Mouse (Mus musculus): ENCODE data around the gene Rpa1. TPM values are rescaled to one million over a fixed set of nuclear protein-coding genes. Genes with fewer than 3 reads are reported as not detected.
"Not testable (repeated sequence)": the region's sequence is repeated elsewhere in the genome, so short reads cannot be mapped to it uniquely, and the experiment has no call there.

Rpa1 gene
- total and polyA plus RNA-seq, 2 experiments from 2014 or later: 54.1 to 58.5 TPM

DNA sequence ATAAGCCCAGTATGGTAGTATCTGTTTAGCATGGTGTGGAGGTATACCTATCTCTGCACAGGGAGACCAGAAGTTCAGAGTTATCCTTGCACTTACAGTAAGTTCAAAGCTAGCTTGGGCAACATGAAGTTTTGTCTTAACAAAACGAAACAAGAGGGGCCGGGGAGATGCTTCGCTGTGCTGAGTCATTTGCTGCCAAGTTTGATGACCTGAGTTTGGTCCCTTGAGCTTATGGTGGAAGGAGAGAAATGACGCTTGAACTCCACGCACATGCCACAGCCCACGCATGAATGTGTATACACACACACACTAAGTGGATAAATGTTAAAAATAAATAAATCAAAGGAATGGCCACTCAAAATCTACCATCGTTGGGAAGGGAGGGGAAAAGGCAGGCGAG lies 59.6 kb downstream of the Rpa1 start:
- no peaks in the 10 kb centered on the region for H3K36me3 ChIP-seq (ENCODE audit: insufficient read depth)
- H3K4me3 ChIP-seq (ENCODE audit: low read depth, low read length): no peak overlapping the region
- DNase-seq: no peak
- no peak for TF ChIP-seq CTCF (IDR thresholded peaks at IDR 0.05; ENCODE audit: low read depth)
- 87% methylated on average over 8 of the region's 8 CpGs for whole genome bisulfite sequencing
- H3K27me3 ChIP-seq (ENCODE audit: insufficient read depth, low read length): 0 out of 2 replicates have a peak, but pooled peaks cover under 1% of the 10 kb centered on the region
- H3K9ac ChIP-seq: no peak overlapping the region
- H3K27ac ChIP-seq (ENCODE audit: low read depth, low read length): no peak overlapping the region
- H3K4me1 ChIP-seq (ENCODE audit: insufficient read depth): peaks cover 12% of the 10 kb centered on the region; the same call in 1 of the 2 replicates
- no peak overlapping the region for H3K4me2 ChIP-seq (ENCODE audit: low read depth)
- no peaks in the 10 kb centered on the region for H3K9me3 ChIP-seq (ENCODE audit: low read length)
- no peak for ATAC-seq

DNA sequence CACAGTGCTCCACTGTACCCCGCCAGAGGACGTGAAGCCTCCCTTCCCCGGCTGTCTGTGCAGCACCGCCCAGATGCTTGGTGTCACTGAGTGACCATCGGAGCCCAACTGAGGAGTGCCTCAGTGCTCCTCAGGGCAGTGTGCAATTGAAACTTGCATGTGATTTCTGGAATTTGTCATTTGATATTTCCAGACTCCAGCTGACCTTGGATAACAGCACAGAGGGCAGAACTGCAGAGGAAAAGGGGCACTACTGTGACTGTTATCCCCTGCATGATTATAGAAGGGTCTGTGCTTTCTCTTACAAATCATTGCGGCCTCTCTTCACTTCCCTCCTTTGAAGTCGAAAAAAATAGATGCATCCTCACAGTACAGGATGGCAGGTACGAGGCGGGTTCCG lies 60.2 kb downstream of the Rpa1 start:
- no peak for TF ChIP-seq CTCF (IDR thresholded peaks at IDR 0.05; ENCODE audit: low read depth)
- ATAC-seq: no peak
- Histone ChIP-seq H3K4me1 (ENCODE audit: insufficient read depth) (0 out of 2 replicates have a peak, but pooled peaks cover 7% of the 10 kb centered on the region), H3K27ac (ENCODE audit: low read depth, low read length) (no peak overlapping the region), H3K4me2 (ENCODE audit: low read depth) (no peak overlapping the region), H3K27me3 (ENCODE audit: insufficient read depth, low read length) (peaks cover 6% of the 10 kb centered on the region; the same call in 1 of the 2 replicates), H3K36me3 (ENCODE audit: insufficient read depth) (no peaks in the 10 kb centered on the region), H3K9me3 (ENCODE audit: low read length) (no peaks in the 10 kb centered on the region), H3K9ac (no peak overlapping the region), H3K4me3 (ENCODE audit: low read depth, low read length) (no peak overlapping the region)
- 81% methylated on average over 10 of the region's 10 CpGs for WGBS
- no peak for DNase-seq

DNA sequence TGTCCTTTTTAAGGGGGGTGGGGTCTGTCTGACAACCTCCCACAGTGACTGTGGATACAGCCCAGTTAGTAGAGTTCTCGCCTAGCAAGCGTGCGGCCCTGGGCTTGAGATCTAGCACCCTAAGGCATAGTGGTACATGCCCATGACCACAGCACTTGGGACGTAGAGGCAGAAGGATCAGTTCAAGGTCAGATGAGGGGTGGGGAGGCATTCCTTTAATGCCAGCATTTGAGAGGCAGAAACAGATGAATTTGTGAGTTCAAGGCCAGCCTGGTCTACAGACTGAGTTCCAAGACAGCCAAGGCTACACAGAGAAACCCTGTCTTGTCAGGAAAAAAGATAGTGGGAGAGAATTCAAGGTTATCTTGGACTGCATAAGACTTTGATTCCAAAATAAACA lies 61.3 kb downstream of the Rpa1 start:
- Histone ChIP-seq H3K27me3 (ENCODE audit: insufficient read depth, low read length) (peaks cover 17% of the 10 kb centered on the region), H3K4me3 (ENCODE audit: low read depth, low read length) (no peak overlapping the region), H3K4me1 (ENCODE audit: insufficient read depth) (0 out of 2 replicates have a peak, but pooled peaks cover 4% of the 10 kb centered on the region), H3K9ac (no peak overlapping the region), H3K4me2 (ENCODE audit: low read depth) (no peak overlapping the region), H3K9me3 (ENCODE audit: low read length) (no peaks in the 10 kb centered on the region), H3K27ac (ENCODE audit: low read depth, low read length) (no peak overlapping the region), H3K36me3 (ENCODE audit: insufficient read depth) (no peaks in the 10 kb centered on the region)
- ATAC-seq (no peak), DNase-seq (no peak)
- no peak for TF ChIP-seq CTCF (IDR thresholded peaks at IDR 0.05; ENCODE audit: low read depth)
- WGBS: 92% methylated on average over 4 of the region's 4 CpGs

DNA sequence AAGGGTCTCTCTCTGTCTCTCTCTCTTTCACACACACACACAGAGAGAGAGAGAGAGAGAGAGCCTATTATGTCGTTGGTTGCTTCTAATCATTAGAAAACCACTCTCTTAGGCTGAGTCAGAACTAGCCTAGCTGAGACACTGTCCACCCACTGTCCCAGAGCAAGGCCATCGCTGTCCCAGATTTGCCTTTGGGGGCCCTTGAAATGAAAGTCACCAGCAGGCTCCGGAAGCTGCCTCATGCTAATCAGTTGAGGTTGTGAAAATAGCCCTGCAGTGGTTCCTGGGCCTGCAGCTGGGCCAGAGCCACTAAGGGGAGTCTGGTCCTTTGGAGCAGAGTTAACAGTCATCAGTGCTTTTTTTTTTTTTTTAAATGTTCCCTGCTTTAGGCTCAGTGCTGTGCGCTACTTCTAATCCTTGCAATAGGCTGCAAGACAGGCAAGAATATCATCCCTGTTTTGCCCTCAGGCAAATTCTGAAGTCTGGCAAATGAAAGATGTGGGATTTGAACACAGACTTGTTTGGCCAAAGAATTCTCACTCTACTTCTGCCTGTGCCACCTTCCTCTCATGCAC lies 62.1 kb downstream of the Rpa1 start:
- 55% methylated on average over 4 of the region's 4 CpGs for WGBS

DNA sequence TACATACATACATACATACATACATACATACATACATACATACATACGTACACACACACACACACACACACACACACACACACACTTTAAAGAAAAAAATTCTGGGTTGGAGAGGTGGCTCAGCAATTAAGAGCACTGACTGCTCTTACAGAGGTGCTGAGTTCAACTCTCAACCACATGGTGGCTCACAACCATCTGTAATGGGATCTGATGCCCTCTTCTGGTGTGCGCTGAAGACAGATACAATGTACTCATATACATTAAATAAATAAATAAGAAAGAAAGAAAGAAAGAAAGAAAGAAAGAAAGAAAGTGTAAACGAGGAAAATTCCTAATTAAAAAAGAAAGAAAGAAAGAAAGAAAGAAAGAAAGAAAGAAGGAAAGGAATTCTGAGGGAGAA lies 64.3 kb downstream of the Rpa1 start:
- WGBS: 66% methylated on average over 3 of the region's 3 CpGs

More for the DNA sequence above, 62.1 kb downstream of the Rpa1 start:
- TF ChIP-seq CTCF (IDR thresholded peaks at IDR 0.05; ENCODE audit: low read depth): no peak
- ATAC-seq: no peak
- DNase-seq: no peak
- no peak overlapping the region for H3K27ac ChIP-seq (ENCODE audit: low read depth, low read length)
- peaks cover 22% of the 10 kb centered on the region for H3K27me3 ChIP-seq (ENCODE audit: insufficient read depth, low read length)
- no peak overlapping the region for H3K9ac ChIP-seq
- H3K9me3 ChIP-seq (ENCODE audit: low read length): no peaks in the 10 kb centered on the region
- no peaks in the 10 kb centered on the region for H3K36me3 ChIP-seq (ENCODE audit: insufficient read depth)
- H3K4me1 ChIP-seq (ENCODE audit: insufficient read depth): 0 out of 2 replicates have a peak, but pooled peaks cover 12% of the 10 kb centered on the region
- H3K4me3 ChIP-seq (ENCODE audit: low read depth, low read length): no peak overlapping the region
- no peak overlapping the region for H3K4me2 ChIP-seq (ENCODE audit: low read depth)

DNA sequence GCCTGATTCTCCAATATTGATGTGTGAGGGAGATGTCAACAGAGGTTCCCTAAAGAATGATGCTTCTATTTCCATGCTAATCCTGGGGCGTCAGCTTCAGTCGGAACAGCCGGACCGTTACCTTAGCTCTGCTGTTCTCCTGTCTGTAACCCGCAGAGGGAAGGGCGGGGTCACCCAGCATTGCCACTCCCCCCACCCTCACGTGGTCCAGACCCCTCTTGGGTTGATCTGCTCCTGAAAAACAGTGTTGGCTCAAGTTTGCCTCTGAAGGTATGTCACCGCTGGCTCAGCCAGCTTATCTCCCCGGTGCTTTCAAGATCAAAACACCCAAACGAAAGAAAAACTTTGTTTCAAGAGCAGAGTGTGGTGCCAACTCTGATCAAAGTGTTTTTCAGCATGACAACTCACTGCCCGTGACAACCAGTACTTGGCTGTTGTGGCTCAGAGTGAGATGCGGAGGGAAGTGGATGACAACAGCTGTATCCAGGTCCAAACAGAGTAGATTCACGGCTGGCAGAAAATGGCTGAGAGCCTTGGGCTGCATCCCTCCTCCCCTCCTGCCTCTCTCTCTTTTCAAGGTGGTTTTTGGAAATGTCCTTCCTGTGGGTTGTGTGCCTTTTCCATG lies 65.5 kb downstream of the Rpa1 start:
- ATAC-seq (peak; percentile 10; the same call in 1 of the 2 replicates), DNase-seq (no peak)
- 11% methylated on average over 13 of the region's 13 CpGs for WGBS
- Histone ChIP-seq H3K27ac (ENCODE audit: low read depth, low read length) (no peak overlapping the region), H3K9me3 (ENCODE audit: low read length) (no peaks in the 10 kb centered on the region), H3K27me3 (ENCODE audit: insufficient read depth, low read length) (peaks cover 22% of the 10 kb centered on the region), H3K36me3 (ENCODE audit: insufficient read depth) (no peaks in the 10 kb centered on the region), H3K9ac (no peak overlapping the region), H3K4me1 (ENCODE audit: insufficient read depth) (peaks cover 18% of the 10 kb centered on the region), H3K4me2 (ENCODE audit: low read depth) (peak overlapping the region; percentile 48), H3K4me3 (ENCODE audit: low read depth, low read length) (no peak overlapping the region; the same call in 1 of the 2 replicates)
- TF ChIP-seq CTCF (IDR thresholded peaks at IDR 0.05; ENCODE audit: low read depth): no peak

More for the DNA sequence above, 64.3 kb downstream of the Rpa1 start:
- not testable (repeated sequence) for ATAC-seq; H3K27ac ChIP-seq (ENCODE audit: low read depth, low read length); H3K9me3 ChIP-seq (ENCODE audit: low read length); H3K4me2 ChIP-seq (ENCODE audit: low read depth); H3K36me3 ChIP-seq (ENCODE audit: insufficient read depth); H3K4me3 ChIP-seq (ENCODE audit: low read depth, low read length); DNase-seq; H3K9ac ChIP-seq
- Histone ChIP-seq H3K4me1 (ENCODE audit: insufficient read depth) (peaks cover 16% of the 10 kb centered on the region), H3K27me3 (ENCODE audit: insufficient read depth, low read length) (peaks cover 22% of the 10 kb centered on the region)

All from forebrain, postnatal 0 days (tissue).